8 mouse cellular contexts compared by ENCODE assay signal in the genomic region with DNA sequence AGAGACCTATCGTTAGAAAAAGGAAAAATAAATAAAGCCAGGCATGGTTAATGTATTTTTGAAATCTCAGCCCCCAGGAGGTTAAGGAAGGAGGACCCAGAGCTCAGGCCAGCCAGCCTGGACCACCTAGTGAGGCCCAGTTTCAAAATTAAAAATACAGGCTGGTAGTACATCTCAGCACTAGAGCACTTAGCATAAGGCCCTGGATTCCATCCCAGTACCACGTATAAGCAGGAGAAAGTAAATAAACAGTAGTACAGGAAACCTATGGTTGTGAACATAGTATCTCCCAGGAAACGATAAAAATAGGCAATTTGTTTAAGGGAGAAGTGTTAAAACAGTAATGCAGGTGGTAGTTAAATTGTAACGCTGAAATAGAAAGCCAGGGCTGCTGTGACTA. TPM values are rescaled to one million over a fixed set of nuclear protein-coding genes. Genes with fewer than 3 reads are reported as not detected.
A peak's percentile ranks its signal among the peaks of the same experiment; 100 is the strongest.
DNase-seq lines count a peak whose midpoint lies in the region; ATAC-seq and TF ChIP-seq lines count a peak whose summit lies in the region.
"Had no signal": no experiment of that assay in that cellular context is flagged by ENCODE, and none has a peak within 500 bp of the region (broad histone marks: within the 10 kb centered on the region; RNA-seq: fewer than 3 reads in every experiment).

No protein-coding gene starts in this region.

- DNase-seq in lung, postnatal 4 days = no peak
- no peak for DNase-seq in forebrain, embryonic 10.5 days (ENCODE audit: extremely low spot score, low spot score)
- DNase-seq in limb, embryonic 11.5 days (ENCODE audit: low spot score) = no peak
- no peak for DNase-seq in gastrocnemius, postnatal 10 days

- peaks cover 18% of the 10 kb centered on the region for H3K36me3 ChIP-seq in lung, embryonic 15.5 days
- peaks cover 33% of the 10 kb centered on the region for H3K36me3 ChIP-seq in forebrain, embryonic 10.5 days (replicated peaks)
- peaks cover 15% of the 10 kb centered on the region for H3K36me3 ChIP-seq in limb, embryonic 11.5 days (ENCODE audit: control insufficient read depth, insufficient read depth, low read length)
- H3K36me3 ChIP-seq in small intestine, adult 2 months (ENCODE audit: control insufficient read depth, insufficient read depth, low read length) = peaks cover 7% of the 10 kb centered on the region; the same call in 1 of the 2 replicates

- H3K4me3 ChIP-seq in lung, embryonic 15.5 days = peak overlapping the region; percentile 42
- H3K4me3 ChIP-seq in forebrain, embryonic 10.5 days = peak overlapping the region; percentile 46
- H3K4me3 ChIP-seq in limb, embryonic 11.5 days (ENCODE audit: low read depth, low read length) = peak overlapping the region; percentile 30; the same call in 1 of the 2 replicates
- peak overlapping the region; percentile 69; the same call in 1 of the 2 replicates for H3K4me3 ChIP-seq in small intestine, adult 2 months (ENCODE audit: low read depth, low read length)

- no peak for ATAC-seq in lung, embryonic 15.5 days (ENCODE audit: borderline replicate concordance, extremely low read depth, low FRiP score, low TSS enrichment)
- no peak for ATAC-seq in limb, embryonic 11.5 days (ENCODE audit: insufficient number of reproducible peaks, low FRiP score, low TSS enrichment, low read depth)
- no peak for ATAC-seq in monocyte, adult 5-6 weeks (replicated peaks; ENCODE audit: insufficient number of reproducible peaks, low FRiP score, low TSS enrichment, poor library complexity, severe bottlenecking)

- TF ChIP-seq POLR2A in small intestine, adult 2 months (IDR thresholded peaks at IDR 0.05; ENCODE audit: low read depth, low read length) = no peak

- no peaks in the 10 kb centered on the region for H3K9me3 ChIP-seq in lung, embryonic 15.5 days
- no peaks in the 10 kb centered on the region for H3K9me3 ChIP-seq in forebrain, embryonic 10.5 days
- H3K9me3 ChIP-seq in limb, embryonic 11.5 days (ENCODE audit: control insufficient read depth, low read length) = no peaks in the 10 kb centered on the region

- peak overlapping the region; percentile 59 for H3K9ac ChIP-seq in lung, embryonic 15.5 days
- peak overlapping the region; percentile 55; the same call in 1 of the 2 replicates for H3K9ac ChIP-seq in limb, embryonic 11.5 days (ENCODE audit: low read length)

- no peak for TF ChIP-seq CTCF in small intestine, adult 2 months (IDR thresholded peaks at IDR 0.05; ENCODE audit: extremely low read depth, insufficient read length, insufficient replicate concordance, low read depth, low read length)

- no peaks in the 10 kb centered on the region for H3K27me3 ChIP-seq in lung, embryonic 15.5 days
- no peaks in the 10 kb centered on the region for H3K27me3 ChIP-seq in forebrain, embryonic 10.5 days (ENCODE audit: poor library complexity, severe bottlenecking)
- no peaks in the 10 kb centered on the region for H3K27me3 ChIP-seq in limb, embryonic 11.5 days (ENCODE audit: control insufficient read depth, insufficient read depth, low read length)
- H3K27me3 ChIP-seq in small intestine, adult 2 months (ENCODE audit: control insufficient read depth, insufficient read depth, low read length) = no peaks in the 10 kb centered on the region

- peaks cover 47% of the 10 kb centered on the region for H3K4me1 ChIP-seq in lung, embryonic 15.5 days
- H3K4me1 ChIP-seq in forebrain, embryonic 10.5 days = peaks cover 71% of the 10 kb centered on the region
- H3K4me1 ChIP-seq in limb, embryonic 11.5 days (ENCODE audit: control insufficient read depth, insufficient read depth, low read length) = peaks cover 22% of the 10 kb centered on the region
- H3K4me1 ChIP-seq in small intestine, adult 2 months (ENCODE audit: control insufficient read depth, insufficient read depth, insufficient read length, low read length) = peaks cover 30% of the 10 kb centered on the region

- peak overlapping the region; percentile 80 for H3K27ac ChIP-seq in lung, embryonic 15.5 days
- H3K27ac ChIP-seq in forebrain, embryonic 10.5 days = peak overlapping the region; percentile 85
- no peak overlapping the region for H3K27ac ChIP-seq in limb, embryonic 11.5 days (replicated peaks; ENCODE audit: low read depth, low read length)
- H3K27ac ChIP-seq in small intestine, adult 2 months (ENCODE audit: insufficient read depth, low read depth, low read length) = 0 out of 2 replicates have a peak overlapping the region, but pooled peaks have one; percentile 50

- 5% methylated on average over 4 of the region's 4 CpGs for WGBS in lung, embryonic 15.5 days
- WGBS in forebrain, embryonic 10.5 days = 54% methylated on average over 4 of the region's 4 CpGs
- WGBS in limb, embryonic 11.5 days = 38% methylated on average over 4 of the region's 4 CpGs
- 6% methylated on average over 4 of the region's 4 CpGs for WGBS in small intestine, adult 2 months

- peak overlapping the region; percentile 94 for H3K4me2 ChIP-seq in lung, embryonic 15.5 days
- H3K4me2 ChIP-seq in limb, embryonic 11.5 days (ENCODE audit: low read depth, severe bottlenecking) = peak overlapping the region; percentile 61

RNA-seq across cellular contexts. Expression of a gene that starts 1.7 kb away (rescaled TPM):
- 23.5 and 25.2 TPM in 2 replicates for polyA plus RNA-seq in lung, embryonic 15.5 days (2015; fragmentation: Nextera tagmentation; extraction: Ambion mirVana)
- 21.3 and 22.1 TPM in 2 replicates for polyA plus RNA-seq in forebrain, embryonic 10.5 days (2016; fragmentation: Nextera tagmentation; extraction: Ambion mirVana)
- 31.4 and 32.5 TPM in 2 replicates for polyA plus RNA-seq in limb, embryonic 11.5 days (2014; fragmentation: Nextera tagmentation; extraction: Ambion mirVana)
- 17.0 and 25.8 TPM in 2 replicates for polyA plus RNA-seq in small intestine, adult 2 months (2012; rRNA removed)
- total RNA-seq in monocyte, adult 5-6 weeks (2017) = 7.1 to 10.5 TPM (median 7.8 TPM) in 3 replicates
- 10 to 100 TPM; 20.4 to 24.0 TPM for total RNA-seq in gastrocnemius, postnatal 10 days (2021)

RNA-seq across cellular contexts. Expression of a gene that starts 11.1 kb away (rescaled TPM):
- 3.0 and 3.6 TPM in 2 replicates for polyA plus RNA-seq in lung, embryonic 15.5 days (2015; fragmentation: Nextera tagmentation; extraction: Ambion mirVana)
- 3.9 and 4.4 TPM in 2 replicates for polyA plus RNA-seq in forebrain, embryonic 10.5 days (2016; fragmentation: Nextera tagmentation; extraction: Ambion mirVana)
- polyA plus RNA-seq in limb, embryonic 11.5 days (2014; fragmentation: Nextera tagmentation; extraction: Ambion mirVana) = 4.5 and 5.7 TPM in 2 replicates
- 1.9 and 2.3 TPM in 2 replicates for polyA plus RNA-seq in small intestine, adult 2 months (2012; rRNA removed)
- total RNA-seq in monocyte, adult 5-6 weeks (2017) = 0.75 to 2.1 TPM in 2 of 3 replicates, not detected in the other
- total RNA-seq in gastrocnemius, postnatal 10 days (2021) = 1 to 10 TPM; 2.0 to 3.5 TPM

RNA-seq across cellular contexts. Expression of a gene that starts 14.9 kb away (rescaled TPM):
- not detected in 2 replicates for polyA plus RNA-seq in lung, embryonic 15.5 days (2015; fragmentation: Nextera tagmentation; extraction: Ambion mirVana)
- polyA plus RNA-seq in forebrain, embryonic 10.5 days (2016; fragmentation: Nextera tagmentation; extraction: Ambion mirVana) = 0.15 TPM in 1 of 2 replicates, not detected in the other
- polyA plus RNA-seq in limb, embryonic 11.5 days (2014; fragmentation: Nextera tagmentation; extraction: Ambion mirVana) = not detected in 2 replicates
- not detected in 2 replicates for polyA plus RNA-seq in small intestine, adult 2 months (2012; rRNA removed)
- total RNA-seq in monocyte, adult 5-6 weeks (2017) = 0.49 TPM in 1 of 3 replicates, not detected in the others
- total RNA-seq in gastrocnemius, postnatal 10 days (2021) = not detected

RNA-seq across cellular contexts. Expression of a gene that starts 21.2 kb away (rescaled TPM):
- 2.2 and 2.4 TPM in 2 replicates for polyA plus RNA-seq in lung, embryonic 15.5 days (2015; fragmentation: Nextera tagmentation; extraction: Ambion mirVana)
- not detected in 2 replicates for polyA plus RNA-seq in forebrain, embryonic 10.5 days (2016; fragmentation: Nextera tagmentation; extraction: Ambion mirVana)
- 0.21 and 0.44 TPM in 2 replicates for polyA plus RNA-seq in limb, embryonic 11.5 days (2014; fragmentation: Nextera tagmentation; extraction: Ambion mirVana)
- 17.8 and 19.9 TPM in 2 replicates for polyA plus RNA-seq in small intestine, adult 2 months (2012; rRNA removed)
- not detected in 3 replicates for total RNA-seq in monocyte, adult 5-6 weeks (2017)
- under 1 TPM in 1 of 2 experiments, not detected in 1; 0.16 TPM for total RNA-seq in gastrocnemius, postnatal 10 days (2021)
- total RNA-seq: left cerebral cortex, postnatal 4 days had no signal

RNA-seq across cellular contexts. Expression of a gene that starts 22.1 kb away (rescaled TPM):
- 34.3 and 34.6 TPM in 2 replicates for polyA plus RNA-seq in lung, embryonic 15.5 days (2015; fragmentation: Nextera tagmentation; extraction: Ambion mirVana)
- polyA plus RNA-seq in forebrain, embryonic 10.5 days (2016; fragmentation: Nextera tagmentation; extraction: Ambion mirVana) = 41.2 and 46.3 TPM in 2 replicates
- 36.0 and 37.6 TPM in 2 replicates for polyA plus RNA-seq in limb, embryonic 11.5 days (2014; fragmentation: Nextera tagmentation; extraction: Ambion mirVana)
- 50.4 and 71.8 TPM in 2 replicates for polyA plus RNA-seq in small intestine, adult 2 months (2012; rRNA removed)
- total RNA-seq in monocyte, adult 5-6 weeks (2017) = 23.9 to 51.1 TPM (median 38.5 TPM) in 3 replicates
- 10 to 100 TPM; 39.9 to 45.0 TPM for total RNA-seq in gastrocnemius, postnatal 10 days (2021)
